Mouse (Mus musculus) urinary bladder, postnatal 25 days (tissue): ENCODE measurements around the gene Pklr.
A peak's percentile ranks its signal among the peaks of the same experiment; 100 is the strongest.

Source experiments
- DNase-seq: peaks from one replicate; pipeline ENCODE4 v3.0.0; 2022; ENCODE audit warnings: low spot score

Gene Pklr

GRCm38 (mm10) chr3:89135958-89136357, at the start of gene Pklr:
Gene Pklr, plus strand, starts transcription at chr3:89136142.
- no peak for DNase-seq

GRCm38 (mm10) chr3:89087338-89088110, 48.4 kb upstream of the Pklr start:
- peak; percentile 88 for DNase-seq

GRCm38 (mm10) chr3:89088974-89089373, 47.0 kb upstream of the Pklr start:
- DNase-seq, result no peak

- peak; percentile 71 for DNase-seq
Observed at GRCm38 (mm10) chr3:89089882-89090591, 45.9 kb upstream of the Pklr start.

- DNase-seq, result peak; percentile 89
Observed at GRCm38 (mm10) chr3:89090694-89091655, 45.0 kb upstream of the Pklr start.

- no peak for DNase-seq
Observed at GRCm38 (mm10) chr3:89091811-89092508, 44.0 kb upstream of the Pklr start.

GRCm38 (mm10) chr3:89092509-89093090, 43.3 kb upstream of the Pklr start:
- DNase-seq, result no peak

- peak; percentile 75 for DNase-seq
Observed at GRCm38 (mm10) chr3:89093175-89093574, 42.8 kb upstream of the Pklr start, which contains the start of gene Rusc1. Gene Rusc1, minus strand, starts transcription at chr3:89093311.

- DNase-seq, result no peak
Observed at GRCm38 (mm10) chr3:89094021-89094420, 41.9 kb upstream of the Pklr start.

GRCm38 (mm10) chr3:89100811-89101210, 35.1 kb upstream of the Pklr start, which contains the start of gene Gm43738:
Gene Gm43738, minus strand, starts transcription at chr3:89101099.
- no peak for DNase-seq

GRCm38 (mm10) chr3:89101459-89101811, 34.5 kb upstream of the Pklr start:
- DNase-seq, result no peak

- peak; percentile 76 for DNase-seq
Observed at GRCm38 (mm10) chr3:89101812-89102494, 34.0 kb upstream of the Pklr start, which contains the start of gene Fdps. Gene Fdps, minus strand, starts transcription at chr3:89101959.

- DNase-seq, result no peak
Observed at GRCm38 (mm10) chr3:89102495-89103290, 33.2 kb upstream of the Pklr start.

GRCm38 (mm10) chr3:89103291-89103595, 32.7 kb upstream of the Pklr start:
- DNase-seq, result no peak

- DNase-seq, result no peak
Observed at GRCm38 (mm10) chr3:89106881-89107280, 29.1 kb upstream of the Pklr start.

- DNase-seq, result no peak
Observed at GRCm38 (mm10) chr3:89107545-89107944, 28.4 kb upstream of the Pklr start.

- DNase-seq, result no peak
Observed at GRCm38 (mm10) chr3:89108146-89108545, 27.8 kb upstream of the Pklr start.

- DNase-seq, result no peak
Observed at GRCm38 (mm10) chr3:89113058-89113457, 22.9 kb upstream of the Pklr start.

GRCm38 (mm10) chr3:89115522-89115921, 20.4 kb upstream of the Pklr start:
- DNase-seq, result no peak

- peak; percentile 27 for DNase-seq
Observed at GRCm38 (mm10) chr3:89123313-89123712, 12.6 kb upstream of the Pklr start.
